Mouse (Mus musculus) liver, embryonic 13.5 days (tissue): ENCODE measurements around the gene Vamp5. TPM values are rescaled to one million over a fixed set of nuclear protein-coding genes. Genes with fewer than 3 reads are reported as not detected.
A peak's percentile ranks its signal among the peaks of the same experiment; 100 is the strongest.

Experiments
- ATAC-seq: fragments of 200-750 bp; cut with Nextera tagmentation; 2 replicates; pipeline ENCODE4 v1.8.0; 2017; ENCODE audit warnings: low read depth, mild to moderate bottlenecking, moderate number of reproducible peaks, moderate library complexity
- DNase-seq: peaks from one replicate; pipeline ENCODE4 v3.0.0; 2022
- H3K27ac ChIP-seq: fragments of 300-500 bp; sonication (generic); 2 replicates; pipeline ENCODE4 v1.5.1; 2015; ENCODE audit warnings: moderate library complexity, mild to moderate bottlenecking, inconsistent platforms
- H3K27me3 ChIP-seq: fragments of 300-500 bp; sonication (generic); 2 replicates; pipeline ENCODE4 v1.6.1; 2015; ENCODE audit warnings: mild to moderate bottlenecking, inconsistent platforms
- H3K36me3 ChIP-seq: fragments of 300-500 bp; sonication (generic); 2 replicates; pipeline ENCODE4 v1.6.1; 2015; ENCODE audit warnings: mild to moderate bottlenecking, inconsistent platforms
- H3K4me1 ChIP-seq: fragments of 300-500 bp; sonication (generic); replicated peaks from 2 replicates; pipeline ENCODE4 v1.6.1; 2015; ENCODE audit warnings: inconsistent platforms
- H3K4me2 ChIP-seq: fragments of 300-500 bp; sonication (generic); 2 replicates; pipeline ENCODE4 v1.6.1; 2015; ENCODE audit warnings: inconsistent platforms, mild to moderate bottlenecking, moderate library complexity
- H3K4me3 ChIP-seq: fragments of 300-500 bp; sonication (generic); replicated peaks from 2 replicates; pipeline ENCODE4 v1.5.1; 2015; ENCODE audit warnings: mild to moderate bottlenecking, inconsistent platforms
- H3K9ac ChIP-seq: fragments of 300-500 bp; sonication (generic); 2 replicates; pipeline ENCODE4 v1.6.1; 2015; ENCODE audit warnings: mild to moderate bottlenecking, inconsistent platforms
- H3K9me3 ChIP-seq: fragments of 300-500 bp; sonication (generic); replicated peaks from 2 replicates; pipeline ENCODE4 v1.6.1; 2016; ENCODE audit warnings: inconsistent platforms
- WGBS: fragments of 180-500 bp; shearing (Covaris S2); methylation state at CpG from one replicate; pipeline ENCODE4 v1.1.7; 2015; ENCODE audit not compliant: insufficient replicate concordance; 5-methylcytosine and 5-hydroxymethylcytosine counted together
- polyA plus RNA-seq: library from polyadenylated mRNA; unstranded; fragments of >200 nt; fragmentation: Nextera tagmentation; extraction: Ambion mirVana; gene quantifications from 2 replicates; pipeline ENCODE4 v1.2.1, GENCODE M21; 2015

Gene Vamp5
- polyA plus RNA-seq, 1 experiment from 2014 or later = 99.7 TPM

- Histone ChIP-seq H3K4me1 (peaks cover 89% of the 10 kb centered on the region), H3K27ac (peak within 1 kb of the TSS; percentile 64), H3K9me3 (no peaks in the 10 kb centered on the region), H3K9ac (peak within 1 kb of the TSS; percentile 57), H3K36me3 (peaks cover 38% of the 10 kb centered on the region), H3K4me3 (peak within 1 kb of the TSS; percentile 60), H3K4me2 (peak within 1 kb of the TSS; percentile 73), H3K27me3 (peaks cover 44% of the 10 kb centered on the region)
- 1% methylated on average over 70 of the region's 71 CpGs for WGBS
- DNase-seq (peak; percentile 49), ATAC-seq (peak; percentile 46)
These were observed 25.0 kb downstream of the Vamp5 start, which contains the start of gene Tmem150a for GRCm38 (mm10) chr6:72355066-72355911. TSS of gene Tmem150a (plus strand) at chr6:72355447.

GRCm38 (mm10) chr6:72354025-72354424, 26.2 kb downstream of the Vamp5 start:
- WGBS = 76% methylated on average over 1 of the region's 1 CpGs
- H3K4me1 ChIP-seq = peaks cover 89% of the 10 kb centered on the region
- peak overlapping the region; percentile 25; the same call in 1 of the 2 replicates for H3K27ac ChIP-seq

GRCm38 (mm10) chr6:72352636-72353405, 27.4 kb downstream of the Vamp5 start:
- Histone ChIP-seq H3K4me1 (peaks cover 89% of the 10 kb centered on the region), H3K27me3 (peaks cover 42% of the 10 kb centered on the region), H3K4me2 (peak overlapping the region; percentile 7; the same call in 1 of the 2 replicates), H3K27ac (peak overlapping the region; percentile 25; the same call in 1 of the 2 replicates), H3K9me3 (no peaks in the 10 kb centered on the region), H3K36me3 (peaks cover 36% of the 10 kb centered on the region), H3K4me3 (no peak overlapping the region), H3K9ac (no peak overlapping the region)
- DNase-seq (no peak), ATAC-seq (no peak)
- WGBS = 66% methylated on average over 5 of the region's 5 CpGs

More at GRCm38 (mm10) chr6:72354025-72354424, 26.2 kb downstream of the Vamp5 start:
- no peak overlapping the region for H3K4me3 ChIP-seq
- peaks cover 38% of the 10 kb centered on the region for H3K36me3 ChIP-seq
- peak overlapping the region; percentile 73; the same call in 1 of the 2 replicates for H3K4me2 ChIP-seq
- no peak overlapping the region for H3K9ac ChIP-seq
- no peaks in the 10 kb centered on the region for H3K9me3 ChIP-seq
- peaks cover 44% of the 10 kb centered on the region for H3K27me3 ChIP-seq
- ATAC-seq (no peak), DNase-seq (no peak)

- H3K9me3 ChIP-seq = no peaks in the 10 kb centered on the region
- peaks cover 20% of the 10 kb centered on the region for H3K27me3 ChIP-seq
- no peak overlapping the region for H3K4me3 ChIP-seq
- peaks cover 86% of the 10 kb centered on the region for H3K4me1 ChIP-seq
- ATAC-seq = no peak
- WGBS = 70% methylated on average over 2 of the region's 2 CpGs
- H3K36me3 ChIP-seq = peaks cover 31% of the 10 kb centered on the region
- DNase-seq = no peak
- H3K9ac ChIP-seq = no peak overlapping the region
- H3K4me2 ChIP-seq = no peak overlapping the region
- H3K27ac ChIP-seq = no peak overlapping the region
These were observed 30.1 kb downstream of the Vamp5 start for GRCm38 (mm10) chr6:72350214-72350613.

- Histone ChIP-seq H3K9ac (peak overlapping the region; percentile 94), H3K27me3 (peaks cover 2% of the 10 kb centered on the region), H3K36me3 (peaks cover 31% of the 10 kb centered on the region), H3K27ac (peak overlapping the region; percentile 93), H3K4me3 (peak overlapping the region; percentile 91), H3K9me3 (no peaks in the 10 kb centered on the region), H3K4me2 (peak overlapping the region; percentile 90), H3K4me1 (peaks cover 80% of the 10 kb centered on the region)
- DNase-seq (no peak), ATAC-seq (no peak)
- WGBS = 69% methylated on average over 10 of the region's 10 CpGs
These were observed 31.9 kb downstream of the Vamp5 start for GRCm38 (mm10) chr6:72348411-72348810.

GRCm38 (mm10) chr6:72347166-72347941, 32.9 kb downstream of the Vamp5 start, which contains the start of gene 0610030E20Rik:
TSS of gene 0610030E20Rik (plus strand) at chr6:72347317.
- peak within 1 kb of the TSS; percentile 94 for H3K9ac ChIP-seq
- peak within 1 kb of the TSS; percentile 93 for H3K27ac ChIP-seq
- H3K27me3 ChIP-seq = no peaks in the 10 kb centered on the region
- DNase-seq = peak; percentile 64
- H3K9me3 ChIP-seq = no peaks in the 10 kb centered on the region
- peak within 1 kb of the TSS; percentile 90 for H3K4me2 ChIP-seq
- peak; percentile 63 for ATAC-seq
- peaks cover 81% of the 10 kb centered on the region for H3K4me1 ChIP-seq
- WGBS = 1% methylated on average over 71 of the region's 72 CpGs
- H3K36me3 ChIP-seq = peaks cover 35% of the 10 kb centered on the region
- peak within 1 kb of the TSS; percentile 91 for H3K4me3 ChIP-seq

GRCm38 (mm10) chr6:72346261-72346660, 34.0 kb downstream of the Vamp5 start:
- DNase-seq (no peak), ATAC-seq (no peak)
- Histone ChIP-seq H3K9ac (peak overlapping the region; percentile 88), H3K4me3 (peak overlapping the region; percentile 91; the same call in 1 of the 2 replicates), H3K4me1 (peaks cover 82% of the 10 kb centered on the region), H3K27ac (peak overlapping the region; percentile 93), H3K9me3 (no peaks in the 10 kb centered on the region), H3K4me2 (peak overlapping the region; percentile 90), H3K36me3 (peaks cover 43% of the 10 kb centered on the region), H3K27me3 (no peaks in the 10 kb centered on the region)
- 60% methylated on average over 4 of the region's 4 CpGs for WGBS

- 10% methylated on average over 6 of the region's 6 CpGs for WGBS
- H3K27me3 ChIP-seq = no peaks in the 10 kb centered on the region
- peak overlapping the region; percentile 84 for H3K4me3 ChIP-seq
- ATAC-seq (no peak), DNase-seq (no peak)
- H3K9ac ChIP-seq = peak overlapping the region; percentile 88
- H3K4me2 ChIP-seq = peak overlapping the region; percentile 90
- peaks cover 44% of the 10 kb centered on the region for H3K36me3 ChIP-seq
- H3K27ac ChIP-seq = peak overlapping the region; percentile 93
- no peaks in the 10 kb centered on the region for H3K9me3 ChIP-seq
- H3K4me1 ChIP-seq = peaks cover 82% of the 10 kb centered on the region
These were observed 34.6 kb downstream of the Vamp5 start for GRCm38 (mm10) chr6:72345633-72346032.

GRCm38 (mm10) chr6:72345074-72345567, 35.1 kb downstream of the Vamp5 start, which contains the start of gene Usp39:
TSS of gene Usp39 (minus strand) at chr6:72345184.
- peaks cover 42% of the 10 kb centered on the region for H3K36me3 ChIP-seq
- H3K4me2 ChIP-seq = peak within 1 kb of the TSS; percentile 90
- under 1% methylated on average over 30 of the region's 30 CpGs for WGBS
- peaks cover 80% of the 10 kb centered on the region for H3K4me1 ChIP-seq
- ATAC-seq = peak; percentile 81
- peak within 1 kb of the TSS; percentile 91 for H3K4me3 ChIP-seq
- peak; percentile 88 for DNase-seq
- H3K27ac ChIP-seq = peak within 1 kb of the TSS; percentile 93
- no peaks in the 10 kb centered on the region for H3K9me3 ChIP-seq
- H3K27me3 ChIP-seq = no peaks in the 10 kb centered on the region
- H3K9ac ChIP-seq = peak within 1 kb of the TSS; percentile 88

- ATAC-seq = peak; percentile 71
- H3K4me2 ChIP-seq = peak overlapping the region; percentile 90
- H3K9me3 ChIP-seq = no peaks in the 10 kb centered on the region
- peak overlapping the region; percentile 93 for H3K27ac ChIP-seq
- no peak for DNase-seq
- under 1% methylated on average over 42 of the region's 42 CpGs for WGBS
- peak overlapping the region; percentile 84 for H3K4me3 ChIP-seq
- H3K36me3 ChIP-seq = peaks cover 41% of the 10 kb centered on the region
- no peaks in the 10 kb centered on the region for H3K27me3 ChIP-seq
- peak overlapping the region; percentile 88 for H3K9ac ChIP-seq
- H3K4me1 ChIP-seq = peaks cover 77% of the 10 kb centered on the region
These were observed 35.7 kb downstream of the Vamp5 start for GRCm38 (mm10) chr6:72344396-72345073.
